Mouse (Mus musculus) bone marrow macrophage, adult 2 months (primary cell): ENCODE data around the gene Erp27.

Experiments
- CTCF ChIP-seq: IDR thresholded peaks from 2 replicates; pipeline ENCODE4 v1.5.1; 2012; ENCODE audit warnings: low read depth, mild to moderate bottlenecking, low read length, moderate library complexity
- POLR2A ChIP-seq: IDR thresholded peaks from 2 replicates; pipeline ENCODE4 v1.6.1; 2012; ENCODE audit warnings: mild to moderate bottlenecking, low read depth, low read length, borderline replicate concordance

GRCm38 (mm10) chr6:136946241-136946640, 24.3 kb upstream of the Erp27 start:
- TF ChIP-seq POLR2A (no peak), CTCF (no peak)
